Mouse (Mus musculus) telencephalon, adult 2 months (tissue): ENCODE measurements around the gene Arhgap25.
"Not testable (repeated sequence)": the region's sequence is repeated elsewhere in the genome, so short reads cannot be mapped to it uniquely, and the experiment has no call there.

Source experiments
- DNase-seq: peaks from one replicate; pipeline ENCODE4 v3.0.0-alpha.2; 2011; ENCODE audit warnings: low read depth, low spot score

Gene Arhgap25

GRCm38 (mm10) chr6:87532953-87533710 is at the start of gene Arhgap25:
TSS of gene Arhgap25 (minus strand) at chr6:87533259.
- DNase-seq: no peak

GRCm38 (mm10) chr6:87582456-87582855 is 49.4 kb upstream of the Arhgap25 start:
- no peak for DNase-seq

- no peak for DNase-seq
Measured at GRCm38 (mm10) chr6:87581581-87581980, 48.5 kb upstream of the Arhgap25 start.

GRCm38 (mm10) chr6:87581071-87581470 is 48.0 kb upstream of the Arhgap25 start:
- no peak for DNase-seq

- DNase-seq: no peak
Measured at GRCm38 (mm10) chr6:87578247-87578646, 45.2 kb upstream of the Arhgap25 start.

- no peak for DNase-seq
Measured at GRCm38 (mm10) chr6:87576648-87577330, 43.7 kb upstream of the Arhgap25 start.

GRCm38 (mm10) chr6:87571863-87572262 is 38.8 kb upstream of the Arhgap25 start:
- DNase-seq: not testable (repeated sequence)

GRCm38 (mm10) chr6:87567686-87568593 is 34.9 kb upstream of the Arhgap25 start:
- no peak for DNase-seq

- no peak for DNase-seq
Measured at GRCm38 (mm10) chr6:87565166-87565565, 32.1 kb upstream of the Arhgap25 start.

- no peak for DNase-seq
Measured at GRCm38 (mm10) chr6:87564356-87564755, 31.3 kb upstream of the Arhgap25 start.

GRCm38 (mm10) chr6:87553724-87554123 is 20.7 kb upstream of the Arhgap25 start:
- DNase-seq: no peak

- no peak for DNase-seq
Measured at GRCm38 (mm10) chr6:87552054-87552807, 19.2 kb upstream of the Arhgap25 start.

- DNase-seq: no peak
Measured at GRCm38 (mm10) chr6:87547836-87548235, 14.8 kb upstream of the Arhgap25 start.

- DNase-seq: no peak
Measured at GRCm38 (mm10) chr6:87547431-87547830, 14.4 kb upstream of the Arhgap25 start.

GRCm38 (mm10) chr6:87545331-87546217 is 12.5 kb upstream of the Arhgap25 start:
- DNase-seq: no peak

- no peak for DNase-seq
Measured at GRCm38 (mm10) chr6:87542027-87542426, 9.0 kb upstream of the Arhgap25 start.

GRCm38 (mm10) chr6:87541171-87541571 is 8.1 kb upstream of the Arhgap25 start:
- DNase-seq: no peak

GRCm38 (mm10) chr6:87538376-87539270 is 5.6 kb upstream of the Arhgap25 start:
- no peak for DNase-seq

GRCm38 (mm10) chr6:87537678-87538077 is 4.6 kb upstream of the Arhgap25 start:
- DNase-seq: no peak
